Mouse (Mus musculus) right cerebral cortex, postnatal 36 days (tissue): ENCODE measurements at regions not wholly inside any gene's neighbourhood (a gene's known extent, or its start where the extent isn't known, plus 50 kb on each side); places are given as distances from the start of the nearest gene placed in this dataset.

Experiments
- DNase-seq, 2 experiments: peaks; one replicate each; pipeline ENCODE4 v3.0.0; 2022; ENCODE audit warnings: low spot score in 2 of 2, mixed read lengths in 1 of 2

DNA sequence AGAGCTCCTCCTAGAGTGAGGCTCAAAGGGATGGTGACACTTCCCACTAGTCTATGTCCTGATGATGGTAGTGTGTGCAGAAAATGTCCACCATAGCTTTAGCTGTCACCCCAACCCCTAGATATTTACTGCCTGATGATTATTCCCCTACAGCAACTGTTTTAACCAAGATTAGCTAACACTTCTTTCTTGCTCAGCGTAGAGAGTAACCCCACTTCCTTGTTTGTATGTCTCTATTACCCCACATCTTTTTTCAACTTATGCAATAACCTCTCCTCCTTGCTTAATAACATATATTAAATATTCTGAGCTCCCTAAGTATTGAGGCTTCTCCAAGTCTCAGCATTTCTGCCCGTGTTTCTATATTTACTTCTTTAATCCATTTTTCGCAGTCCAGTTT lies 404.2 kb upstream of the Cntn3 start:
- no peak for DNase-seq

- no peak for DNase-seq
Observed at GRCm38 (mm10) chr6:103023326-103023725, 450.4 kb upstream of the Cntn3 start.

DNA sequence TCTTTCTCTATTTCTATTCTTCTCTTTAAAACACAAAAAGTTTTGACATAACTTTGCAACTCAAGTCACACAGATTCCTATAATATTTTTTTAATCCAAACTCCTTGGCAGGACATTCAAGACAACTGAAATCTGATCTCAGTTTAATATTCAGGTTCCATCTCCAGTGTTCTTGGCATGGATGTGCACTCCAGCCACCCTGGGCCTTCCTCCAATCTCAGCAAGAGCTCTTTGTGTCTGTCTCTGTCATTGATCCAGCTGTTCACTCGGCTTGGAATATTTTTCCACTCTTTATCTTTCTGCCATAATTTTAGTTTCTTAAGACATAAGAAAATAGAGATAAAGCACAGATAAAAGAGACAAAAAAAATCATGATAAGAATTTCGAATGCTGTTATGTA lies 451.1 kb upstream of the Cntn3 start:
- DNase-seq, result peak in 1 of 2 experiments; percentile 10

DNA sequence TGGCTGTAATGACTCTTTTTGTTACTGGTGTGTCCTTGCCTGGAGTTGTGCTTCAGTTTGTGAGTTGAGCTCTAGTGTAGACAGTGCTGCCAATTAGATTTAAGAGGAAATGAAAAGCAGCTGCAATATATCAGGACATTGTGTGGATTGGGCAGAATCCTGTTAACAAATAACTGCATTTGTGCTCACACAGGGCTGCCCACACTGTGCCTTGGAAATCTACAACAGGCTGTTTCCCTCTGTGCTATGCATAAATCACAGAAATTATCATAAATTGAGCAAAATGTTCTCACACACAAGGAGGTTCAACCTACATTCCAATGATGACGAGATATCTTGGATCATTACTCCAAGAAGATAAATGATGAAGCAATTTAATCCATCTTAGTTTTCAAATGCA lies 455.2 kb upstream of the Cntn3 start:
- peak; percentile 3 to 51 for DNase-seq

DNA sequence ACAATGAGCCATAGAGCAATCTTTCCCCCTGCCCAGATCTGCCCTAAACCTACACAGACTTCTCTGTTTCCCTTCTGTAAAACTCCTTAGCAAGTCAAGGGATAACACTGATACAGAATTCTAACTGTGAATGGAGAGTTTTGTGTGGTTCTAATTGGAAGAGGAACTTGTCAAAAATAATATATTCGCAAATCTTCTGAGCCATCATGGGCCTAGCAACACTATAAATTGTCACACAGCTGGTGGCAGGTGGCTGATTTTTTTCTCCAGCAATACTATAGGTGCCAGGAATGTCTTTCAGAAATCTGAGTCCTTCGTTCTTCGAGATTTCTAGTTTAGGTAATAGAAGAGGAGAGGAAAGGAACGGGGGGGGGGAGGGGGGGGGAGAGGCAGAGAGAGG lies 460.5 kb upstream of the Cntn3 start:
- DNase-seq, result no peak

DNA sequence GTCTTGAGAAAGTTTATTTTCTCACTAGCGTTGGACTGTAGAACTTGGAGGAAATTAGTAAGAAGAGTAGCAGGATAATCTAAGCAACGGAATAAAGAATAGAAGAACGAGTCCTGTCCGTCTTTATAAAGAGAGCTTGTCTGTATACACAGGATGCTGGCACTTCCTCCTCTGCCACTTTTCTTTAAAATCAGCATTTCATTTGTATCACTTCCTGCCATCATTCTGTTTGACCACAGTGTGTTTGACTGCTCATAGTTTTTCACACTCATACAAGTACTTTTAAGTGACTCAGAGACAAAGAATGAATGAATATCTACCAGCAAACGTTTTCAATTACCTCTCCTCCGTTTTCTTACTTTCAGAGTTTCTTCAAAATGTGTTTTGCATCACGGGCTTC lies 461.0 kb upstream of the Cntn3 start:
- no peak for DNase-seq

DNA sequence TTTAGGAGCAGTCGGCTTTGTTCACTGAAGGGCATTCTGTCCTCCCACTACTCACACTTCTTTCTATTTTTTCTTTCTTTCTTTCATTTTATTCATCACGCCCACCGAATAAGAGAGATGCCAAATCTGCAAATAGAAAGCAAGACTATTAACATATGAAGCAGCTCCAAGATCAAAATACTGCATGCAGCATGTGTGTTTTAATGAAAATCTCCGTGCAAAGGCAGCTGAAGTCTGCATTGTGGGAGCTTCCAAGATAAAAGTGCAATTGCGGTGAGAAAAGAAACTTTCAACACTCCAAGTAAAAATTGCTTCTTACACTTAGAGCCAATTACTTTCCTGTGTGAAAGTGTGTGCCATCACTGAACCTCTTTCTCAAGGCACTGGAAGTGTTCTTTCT lies 449.8 kb upstream of the Chl1 start:
- peak; percentile 1 to 10 for DNase-seq

DNA sequence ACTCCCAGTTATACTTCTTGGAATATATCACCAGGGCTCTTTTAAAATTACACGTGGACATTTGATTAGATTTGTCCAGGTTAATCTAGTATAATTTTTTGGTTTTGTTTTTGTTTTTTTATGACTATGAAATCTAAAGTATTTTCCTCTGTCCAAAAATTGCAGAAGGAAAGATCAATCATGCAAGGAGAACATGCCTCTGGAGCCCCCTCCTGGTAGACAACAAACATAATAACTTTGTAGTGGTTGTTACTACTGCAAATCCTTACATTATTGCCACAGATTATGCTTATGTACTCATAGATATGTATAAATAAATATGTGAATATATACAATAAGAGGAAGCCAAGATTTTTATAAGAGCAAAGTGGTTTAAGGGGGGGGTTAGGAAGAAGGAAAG lies 404.2 kb upstream of the Chl1 start:
- no peak for DNase-seq

GRCm38 (mm10) chr6:103119537-103119936 lies 390.8 kb upstream of the Chl1 start:
- no peak for DNase-seq

DNA sequence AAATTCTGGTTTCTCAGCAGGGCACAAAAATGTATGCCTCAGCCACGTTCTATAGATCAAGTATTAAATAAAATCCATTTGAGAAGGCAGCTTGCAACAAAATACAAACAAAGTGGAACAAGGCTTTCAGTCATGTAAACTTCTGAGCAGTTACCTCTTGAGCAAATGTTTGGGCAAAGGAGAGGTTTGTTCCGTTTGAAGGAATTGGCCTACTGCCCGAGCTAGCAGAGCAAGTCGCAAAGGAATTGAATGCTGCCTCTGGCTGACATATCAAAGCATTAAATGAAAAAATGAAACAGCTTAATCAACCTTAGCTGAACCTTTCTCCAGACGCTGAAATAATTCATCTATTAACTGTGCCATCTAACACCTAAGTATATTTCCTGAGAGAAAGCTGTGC lies 369.5 kb upstream of the Chl1 start:
- DNase-seq, result no peak

DNA sequence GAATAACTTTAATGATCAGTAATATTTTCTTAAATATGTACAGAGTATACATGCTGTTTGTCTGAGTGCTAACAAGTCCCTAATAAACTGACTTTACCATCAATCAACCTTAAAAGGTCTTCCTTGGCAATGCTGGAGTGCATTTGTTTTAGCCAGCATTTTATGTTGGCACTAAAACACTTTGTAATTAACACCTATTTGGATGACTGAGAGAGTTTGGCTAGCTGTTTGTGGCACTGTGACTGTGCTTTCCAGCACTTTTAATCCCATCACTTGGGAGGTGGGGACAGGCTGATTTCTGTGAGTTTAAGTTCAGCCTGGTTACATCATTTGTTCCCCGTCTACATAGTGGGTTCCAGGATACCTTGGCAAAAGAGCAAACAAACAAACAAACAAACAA lies 332.5 kb upstream of the Chl1 start:
- no peak for DNase-seq

DNA sequence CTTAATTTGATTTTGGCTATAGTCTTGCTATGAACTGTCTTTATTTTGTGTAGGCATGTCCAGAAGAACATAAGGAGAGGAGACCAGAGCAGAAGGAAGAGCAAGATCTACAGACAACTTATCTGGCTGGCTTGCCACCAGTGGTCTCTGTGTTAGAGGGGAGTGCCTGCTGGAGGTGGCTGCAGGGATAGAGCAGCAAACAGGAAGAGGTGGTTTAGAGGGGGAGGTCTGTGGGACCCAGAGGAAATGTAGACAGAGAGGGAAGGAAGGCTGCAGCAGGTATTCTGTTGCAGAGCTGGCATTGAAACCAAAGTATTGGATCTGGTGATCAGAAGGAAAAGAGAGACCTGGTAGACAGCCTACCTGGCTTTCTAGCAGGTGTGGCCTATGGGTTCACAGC lies 327.0 kb upstream of the Chl1 start:
- DNase-seq, result no peak

DNA sequence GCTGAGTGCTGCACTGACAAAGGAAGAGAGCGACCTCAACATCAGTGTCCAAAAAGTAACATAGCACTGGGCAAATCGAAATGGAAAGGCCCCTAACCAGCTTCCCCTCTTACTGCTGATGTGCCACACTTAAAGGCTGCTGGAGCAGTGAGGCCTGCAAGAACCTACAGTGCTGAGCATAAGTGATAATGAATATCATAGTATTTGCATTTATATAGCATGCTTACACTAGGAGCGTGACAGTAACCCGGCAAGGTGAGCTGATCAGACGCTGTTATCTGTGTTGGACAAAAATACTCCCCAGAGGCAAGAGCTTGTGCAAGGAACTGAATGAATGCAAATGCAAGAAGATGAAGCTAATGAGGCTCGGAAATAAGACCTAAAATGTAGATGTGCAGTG lies 313.5 kb upstream of the Chl1 start:
- no peak for DNase-seq

- no peak for DNase-seq
Observed at GRCm38 (mm10) chr6:103201605-103202004, 308.8 kb upstream of the Chl1 start.

DNA sequence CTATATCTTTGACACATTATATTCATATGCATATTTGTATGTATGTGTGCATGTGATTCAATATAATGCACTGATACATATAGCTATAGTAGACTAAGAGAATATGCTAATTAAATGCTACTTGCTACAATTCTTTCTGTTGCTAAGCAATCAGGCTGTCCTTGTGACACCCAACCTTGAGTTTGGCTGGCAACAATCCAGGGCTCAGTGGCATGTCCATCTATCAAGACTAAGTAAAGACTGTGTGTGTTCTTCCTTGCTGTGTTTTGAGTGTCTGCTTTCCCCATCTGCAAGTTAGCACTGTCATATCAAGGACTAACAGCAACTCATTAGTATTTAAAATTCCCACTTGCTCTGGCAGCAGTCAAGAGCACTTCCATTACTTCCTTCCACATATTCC lies 301.2 kb upstream of the Chl1 start:
- DNase-seq, result no peak

DNA sequence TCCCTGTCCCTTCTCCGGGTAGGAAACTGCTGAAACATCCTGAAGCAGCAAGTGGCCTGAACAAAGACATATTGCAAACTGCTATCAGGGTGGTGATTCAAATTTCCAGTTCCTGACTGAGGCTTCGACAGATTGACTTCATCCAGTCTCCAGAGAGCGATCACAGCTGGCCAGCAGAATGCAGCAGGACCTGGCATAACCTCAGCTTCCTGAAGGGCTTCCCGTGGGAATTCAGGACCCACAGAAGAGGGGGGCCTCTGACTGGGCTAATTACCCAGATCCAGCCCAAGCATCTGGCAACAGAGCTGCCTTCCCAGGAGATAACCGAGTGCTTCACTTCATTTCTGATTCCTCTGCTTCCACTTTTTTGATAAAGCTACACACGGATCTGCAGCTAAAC lies 297.2 kb upstream of the Chl1 start:
- DNase-seq, result no peak

GRCm38 (mm10) chr6:103236896-103237295 lies 273.5 kb upstream of the Chl1 start:
- DNase-seq, result no peak

GRCm38 (mm10) chr6:103268984-103269383 lies 241.4 kb upstream of the Chl1 start:
- no peak for DNase-seq

GRCm38 (mm10) chr6:103272216-103272615 lies 238.2 kb upstream of the Chl1 start:
- no peak for DNase-seq

- no peak for DNase-seq
Observed at GRCm38 (mm10) chr6:103275071-103275470, 235.3 kb upstream of the Chl1 start.

- no peak for DNase-seq
Observed at GRCm38 (mm10) chr6:103275476-103275875, 234.9 kb upstream of the Chl1 start.

DNA sequence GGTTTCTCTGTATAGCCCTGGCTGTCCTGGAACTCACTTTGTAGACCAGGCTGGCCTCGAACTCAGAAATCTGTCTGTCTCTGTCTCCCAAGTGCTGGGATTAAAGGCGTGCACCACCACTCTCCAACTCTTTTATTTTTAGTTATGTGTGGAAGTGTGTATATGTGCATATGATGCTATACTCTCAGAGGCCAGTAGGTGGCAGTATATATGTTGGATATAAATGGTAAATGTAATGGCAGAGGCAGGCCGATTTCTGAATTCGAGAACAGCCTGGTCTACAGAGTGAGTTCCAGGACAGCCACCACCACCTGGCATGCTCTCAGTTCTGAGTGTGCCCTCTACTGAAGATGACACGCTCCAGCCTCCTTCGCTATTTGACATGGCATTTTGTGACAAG lies 214.4 kb upstream of the Chl1 start:
- DNase-seq, result no peak

GRCm38 (mm10) chr6:103306420-103307249 lies 203.8 kb upstream of the Chl1 start:
- no peak for DNase-seq

DNA sequence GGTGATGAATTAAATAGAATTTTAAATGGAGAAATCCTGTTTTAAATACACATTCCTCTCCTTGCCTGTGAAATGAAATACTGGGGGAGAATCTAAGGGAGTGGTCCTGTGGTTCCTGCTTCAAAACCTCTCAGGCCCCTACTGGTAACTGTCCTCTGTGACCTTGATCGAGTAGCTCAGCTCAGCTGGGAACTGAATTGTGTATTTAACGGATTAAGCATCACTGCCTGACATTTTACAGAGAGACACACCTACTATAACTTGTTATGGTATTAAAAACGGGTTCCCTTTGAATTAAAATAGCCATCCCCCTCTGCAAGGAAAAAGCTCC lies 203.2 kb upstream of the Chl1 start:
- no peak for DNase-seq
